Mouse (Mus musculus) hindbrain, embryonic 15.5 days (tissue): ENCODE results near the gene Sgtb. TPM values are rescaled to one million over a fixed set of nuclear protein-coding genes. Genes with fewer than 3 reads are reported as not detected.
A peak's percentile ranks its signal among the peaks of the same experiment; 100 is the strongest.

Experiments
- ATAC-seq: fragments of 200-750 bp; cut with Nextera tagmentation; 2 replicates; pipeline ENCODE4 v1.8.0; 2017; ENCODE audit warnings: low read depth, moderate number of reproducible peaks, moderate TSS enrichment; ENCODE audit not compliant: low FRiP score
- H3K27ac ChIP-seq: fragments of 300-500 bp; sonication (generic); replicated peaks from 2 replicates; pipeline ENCODE4 v1.5.1; 2015; ENCODE audit warnings: mild to moderate bottlenecking, inconsistent platforms
- H3K27me3 ChIP-seq: fragments of 300-500 bp; sonication (generic); 2 replicates; pipeline ENCODE4 v1.6.1; 2015; ENCODE audit warnings: control low read depth, inconsistent platforms
- H3K36me3 ChIP-seq: fragments of 300-500 bp; sonication (generic); 2 replicates; pipeline ENCODE4 v1.6.1; 2015; ENCODE audit warnings: control low read depth, inconsistent platforms
- H3K4me1 ChIP-seq: fragments of 300-500 bp; sonication (generic); replicated peaks from 2 replicates; pipeline ENCODE4 v1.6.1; 2015; ENCODE audit warnings: control low read depth, inconsistent platforms
- H3K4me2 ChIP-seq: fragments of 300-500 bp; sonication (generic); 2 replicates; pipeline ENCODE4 v1.6.1; 2015; ENCODE audit warnings: moderate library complexity, mild to moderate bottlenecking, inconsistent platforms
- H3K4me3 ChIP-seq: fragments of 300-500 bp; sonication (generic); 2 replicates; pipeline ENCODE4 v1.5.1; 2015; ENCODE audit warnings: mild to moderate bottlenecking, inconsistent platforms
- H3K9ac ChIP-seq: fragments of 300-500 bp; sonication (generic); 2 replicates; pipeline ENCODE4 v1.6.1; 2015; ENCODE audit warnings: inconsistent platforms
- H3K9me3 ChIP-seq: fragments of 300-500 bp; sonication (generic); 2 replicates; pipeline ENCODE4 v1.6.1; 2016; ENCODE audit warnings: control low read depth, inconsistent platforms
- WGBS: fragments of 180-500 bp; shearing (Covaris S2); methylation state at CpG from one replicate; pipeline ENCODE4 v1.1.7; 2015; 5-methylcytosine and 5-hydroxymethylcytosine counted together
- polyA plus RNA-seq: library from polyadenylated mRNA; unstranded; fragments of >200 nt; fragmentation: Nextera tagmentation; extraction: Ambion mirVana; gene quantifications from 2 replicates; pipeline ENCODE4 v1.2.1, GENCODE M21; 2015

Sgtb gene
- polyA plus RNA-seq, 1 experiment from 2014 or later = 32.7 TPM

DNA sequence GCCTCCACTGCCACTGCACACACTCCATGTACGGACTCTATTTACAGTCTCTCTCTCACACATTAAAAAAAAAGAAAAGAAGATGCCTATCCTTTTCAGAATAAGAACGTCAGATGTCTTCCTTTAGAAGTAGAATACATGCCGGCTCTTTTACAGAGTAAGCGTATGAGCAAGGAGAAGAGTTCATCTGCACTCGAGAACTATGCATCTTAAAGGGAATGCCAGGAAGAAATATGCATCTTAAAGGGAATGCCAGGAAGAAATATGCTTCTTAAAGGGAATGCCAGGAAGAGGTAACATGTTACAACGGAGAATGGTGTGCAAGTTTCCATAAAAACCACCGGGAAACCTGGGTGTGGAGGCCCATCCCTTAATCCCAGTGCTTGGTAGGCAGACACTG, 45.6 kb downstream of the Sgtb start:
- Histone ChIP-seq H3K27me3 (no peaks in the 10 kb centered on the region), H3K4me3 (no peak overlapping the region), H3K27ac (no peak overlapping the region), H3K4me1 (no peaks in the 10 kb centered on the region), H3K9ac (no peak overlapping the region), H3K9me3 (no peaks in the 10 kb centered on the region), H3K36me3 (peaks cover 27% of the 10 kb centered on the region), H3K4me2 (no peak overlapping the region)
- no peak for ATAC-seq
- WGBS = 89% methylated on average over 7 of the region's 7 CpGs

DNA sequence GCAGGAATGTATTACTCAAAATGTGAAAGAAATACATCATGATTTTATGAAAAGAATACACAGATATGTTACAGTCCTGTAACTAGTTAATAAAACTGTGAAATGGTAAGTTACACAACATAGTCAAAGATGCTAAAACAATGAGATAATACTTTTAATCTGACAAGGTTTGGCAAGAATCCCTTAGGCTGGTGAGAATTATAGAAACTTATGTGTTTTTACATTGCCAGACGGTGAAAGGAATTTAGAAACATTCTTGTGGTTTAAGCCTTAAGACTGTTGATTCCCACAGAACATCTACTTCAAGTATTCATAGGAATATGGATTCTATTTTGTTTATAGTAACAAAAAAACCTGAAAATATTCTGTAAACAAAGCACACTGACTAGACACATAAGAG, 46.1 kb downstream of the Sgtb start:
- Histone ChIP-seq H3K9me3 (no peaks in the 10 kb centered on the region), H3K4me2 (no peak overlapping the region), H3K36me3 (peaks cover 31% of the 10 kb centered on the region), H3K4me1 (no peaks in the 10 kb centered on the region), H3K4me3 (no peak overlapping the region), H3K27ac (no peak overlapping the region), H3K27me3 (no peaks in the 10 kb centered on the region), H3K9ac (no peak overlapping the region)
- 95% methylated on average over 1 of the region's 1 CpGs for WGBS
- no peak for ATAC-seq

DNA sequence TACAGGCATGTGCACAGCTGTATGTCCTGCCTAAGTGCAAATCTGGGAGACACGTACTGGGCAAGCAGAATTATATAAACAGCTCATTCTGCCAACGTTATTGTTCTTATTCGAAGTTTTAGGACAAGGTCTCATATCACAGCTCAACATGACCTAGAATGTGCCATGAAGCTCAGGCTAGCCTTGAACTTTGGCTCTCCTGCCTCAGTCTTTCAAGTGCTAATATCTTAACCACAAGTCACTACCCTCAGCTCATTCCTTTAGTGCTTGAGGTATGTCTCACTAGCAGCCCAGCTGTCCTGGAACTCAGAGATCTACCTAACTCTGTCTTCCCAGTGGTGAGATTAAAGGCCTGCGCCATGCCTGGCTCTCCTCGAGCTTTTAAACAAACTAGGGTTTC, 62.2 kb downstream of the Sgtb start:
- Histone ChIP-seq H3K4me1 (peaks cover 4% of the 10 kb centered on the region), H3K27ac (no peak overlapping the region), H3K36me3 (peaks cover 21% of the 10 kb centered on the region), H3K4me2 (no peak overlapping the region), H3K4me3 (no peak overlapping the region), H3K9ac (no peak overlapping the region), H3K9me3 (no peaks in the 10 kb centered on the region), H3K27me3 (no peaks in the 10 kb centered on the region)
- 98% methylated on average over 5 of the region's 5 CpGs for WGBS
- ATAC-seq = no peak

DNA sequence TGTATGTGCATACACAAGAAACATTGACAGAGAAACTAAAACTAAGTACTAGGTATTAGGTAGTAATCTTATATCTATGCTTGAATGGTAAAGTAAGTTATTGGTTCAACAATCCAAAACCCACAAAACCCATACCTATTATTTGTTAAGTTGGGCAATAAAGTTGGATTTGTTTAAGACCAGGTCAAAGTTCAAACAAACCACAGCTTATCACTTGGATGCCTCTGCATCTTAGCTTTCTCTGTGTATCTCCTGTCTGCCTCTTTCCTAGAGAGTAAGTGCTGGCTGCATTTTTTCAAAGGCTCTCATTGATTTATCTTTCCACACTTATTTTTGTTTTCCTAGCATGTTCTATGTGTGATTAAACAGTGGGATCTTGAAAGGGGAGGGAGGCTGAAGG, 63.0 kb downstream of the Sgtb start:
- no peak overlapping the region for H3K4me2 ChIP-seq
- peaks cover 21% of the 10 kb centered on the region for H3K36me3 ChIP-seq
- ATAC-seq = no peak
- H3K9me3 ChIP-seq = no peaks in the 10 kb centered on the region
- H3K4me1 ChIP-seq = peaks cover 10% of the 10 kb centered on the region
- no peak overlapping the region for H3K27ac ChIP-seq
- no peaks in the 10 kb centered on the region for H3K27me3 ChIP-seq
- no peak overlapping the region for H3K4me3 ChIP-seq
- no peak overlapping the region for H3K9ac ChIP-seq

DNA sequence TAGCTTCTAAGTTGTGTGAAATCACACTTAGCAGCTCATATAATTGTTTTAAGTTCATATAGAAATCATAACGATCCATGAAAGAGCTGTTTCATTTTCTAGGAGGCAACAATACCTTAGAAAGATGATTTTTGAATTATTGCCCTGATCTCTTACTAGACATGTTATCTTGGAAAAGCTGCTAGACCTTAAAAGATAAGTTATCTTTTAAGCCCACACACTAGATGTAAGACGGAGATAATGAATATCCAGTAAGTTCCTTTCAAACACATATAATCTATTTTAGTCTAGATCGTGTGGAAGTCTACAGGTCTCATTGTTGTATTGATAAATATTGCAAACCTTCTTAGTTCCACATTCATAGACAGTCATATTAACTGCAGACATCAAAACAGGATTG, 67.3 kb downstream of the Sgtb start:
- H3K36me3 ChIP-seq = peaks cover 7% of the 10 kb centered on the region; the same call in 1 of the 2 replicates
- no peaks in the 10 kb centered on the region for H3K27me3 ChIP-seq
- H3K4me3 ChIP-seq = peak overlapping the region; percentile 22
- WGBS = 81% methylated on average over 3 of the region's 3 CpGs
- no peak overlapping the region for H3K27ac ChIP-seq
- H3K9ac ChIP-seq = peak overlapping the region; percentile 18; the same call in 1 of the 2 replicates
- H3K4me1 ChIP-seq = peaks cover 17% of the 10 kb centered on the region
- H3K4me2 ChIP-seq = peak overlapping the region; percentile 83
- no peaks in the 10 kb centered on the region for H3K9me3 ChIP-seq
- no peak for ATAC-seq

DNA sequence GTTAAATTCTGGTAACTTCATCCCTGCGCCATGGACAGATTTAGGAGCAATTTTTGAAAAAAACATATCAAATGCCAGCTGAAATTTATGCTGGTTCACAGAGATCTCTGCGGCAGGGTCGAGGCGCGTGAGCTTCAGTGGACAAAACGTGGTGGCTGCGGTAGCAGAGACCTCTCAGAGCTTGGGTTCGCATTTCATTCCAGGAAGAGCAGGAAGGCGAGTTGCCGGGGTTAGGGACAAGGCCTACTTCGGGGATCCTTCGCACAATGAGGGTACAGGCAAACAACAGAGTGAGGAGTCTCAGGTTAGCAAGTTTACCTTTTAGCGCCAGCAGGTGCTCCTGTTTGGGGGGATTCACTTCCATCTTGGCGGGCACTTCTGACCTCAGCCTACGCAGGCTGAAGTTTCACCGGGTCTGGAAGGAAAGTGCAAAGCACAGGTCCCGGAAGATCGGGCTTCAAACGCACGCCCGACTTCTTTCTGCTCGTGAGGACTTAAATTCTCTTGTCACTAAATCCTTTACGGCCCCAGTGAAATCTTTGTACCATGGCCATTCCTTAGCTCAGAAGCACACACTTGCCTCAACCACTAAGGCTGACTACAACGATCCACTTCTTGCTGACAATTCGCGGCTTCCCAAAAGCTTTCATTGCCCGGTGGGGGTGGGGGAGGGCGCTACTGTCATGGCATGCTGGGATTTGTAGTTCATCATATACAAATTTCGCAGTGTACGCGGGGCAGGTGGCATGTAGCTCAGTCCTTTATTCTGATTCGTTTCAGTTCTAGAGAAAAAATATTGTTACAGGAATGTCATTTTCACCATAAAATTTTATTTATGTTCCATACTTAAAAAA, 68.5 kb downstream of the Sgtb start, which contains the start of gene Trappc13:
TSS of gene Trappc13 (minus strand) at position 674 of the 854 bp plus-strand sequence.
- peak within 1 kb of the TSS; percentile 75 for H3K9ac ChIP-seq
- peak within 1 kb of the TSS; percentile 86 for H3K27ac ChIP-seq
- H3K4me1 ChIP-seq = peaks cover 17% of the 10 kb centered on the region
- peak within 1 kb of the TSS; percentile 83 for H3K4me2 ChIP-seq
- H3K4me3 ChIP-seq = peak within 1 kb of the TSS; percentile 94
- peaks cover 11% of the 10 kb centered on the region for H3K36me3 ChIP-seq
- H3K27me3 ChIP-seq = no peaks in the 10 kb centered on the region
- ATAC-seq = peak; percentile 94
- H3K9me3 ChIP-seq = no peaks in the 10 kb centered on the region
- WGBS = under 1% methylated on average over 32 of the region's 32 CpGs

DNA sequence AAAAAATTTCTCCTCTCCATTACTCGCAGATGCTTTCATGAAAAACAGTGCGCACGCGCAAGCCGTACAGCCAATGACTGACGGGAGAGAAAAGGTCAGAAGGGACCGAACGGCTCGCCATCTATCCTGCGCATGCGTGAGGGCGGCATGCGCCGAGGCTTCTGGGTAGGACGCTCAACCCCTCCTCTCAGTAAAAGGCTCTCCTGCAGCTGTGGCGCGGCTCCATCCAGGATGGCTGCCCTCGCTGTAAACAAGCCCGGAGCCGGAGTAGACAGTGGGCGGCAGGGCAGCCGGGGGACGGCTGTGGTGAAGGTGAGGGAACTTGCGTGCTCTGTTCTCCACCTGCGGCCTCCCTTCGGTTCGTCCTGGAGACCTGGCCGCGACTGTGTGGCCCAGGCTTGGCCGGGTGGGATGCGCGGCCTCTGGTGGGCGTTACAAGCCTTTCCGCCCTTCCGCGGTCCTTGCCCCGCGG, 69.1 kb downstream of the Sgtb start, which contains the start of gene Trim23:
TSS of gene Trim23 (plus strand) at position 148 of the 472 bp plus-strand sequence.
- peak within 1 kb of the TSS; percentile 75 for H3K9ac ChIP-seq
- no peaks in the 10 kb centered on the region for H3K9me3 ChIP-seq
- H3K27ac ChIP-seq = peak within 1 kb of the TSS; percentile 86
- H3K4me2 ChIP-seq = peak within 1 kb of the TSS; percentile 83
- peak; percentile 99 for ATAC-seq
- no peaks in the 10 kb centered on the region for H3K27me3 ChIP-seq
- H3K36me3 ChIP-seq = peaks cover 13% of the 10 kb centered on the region
- H3K4me3 ChIP-seq = peak within 1 kb of the TSS; percentile 94
- under 1% methylated on average over 38 of the region's 38 CpGs for whole genome bisulfite sequencing
- peaks cover 17% of the 10 kb centered on the region for H3K4me1 ChIP-seq

DNA sequence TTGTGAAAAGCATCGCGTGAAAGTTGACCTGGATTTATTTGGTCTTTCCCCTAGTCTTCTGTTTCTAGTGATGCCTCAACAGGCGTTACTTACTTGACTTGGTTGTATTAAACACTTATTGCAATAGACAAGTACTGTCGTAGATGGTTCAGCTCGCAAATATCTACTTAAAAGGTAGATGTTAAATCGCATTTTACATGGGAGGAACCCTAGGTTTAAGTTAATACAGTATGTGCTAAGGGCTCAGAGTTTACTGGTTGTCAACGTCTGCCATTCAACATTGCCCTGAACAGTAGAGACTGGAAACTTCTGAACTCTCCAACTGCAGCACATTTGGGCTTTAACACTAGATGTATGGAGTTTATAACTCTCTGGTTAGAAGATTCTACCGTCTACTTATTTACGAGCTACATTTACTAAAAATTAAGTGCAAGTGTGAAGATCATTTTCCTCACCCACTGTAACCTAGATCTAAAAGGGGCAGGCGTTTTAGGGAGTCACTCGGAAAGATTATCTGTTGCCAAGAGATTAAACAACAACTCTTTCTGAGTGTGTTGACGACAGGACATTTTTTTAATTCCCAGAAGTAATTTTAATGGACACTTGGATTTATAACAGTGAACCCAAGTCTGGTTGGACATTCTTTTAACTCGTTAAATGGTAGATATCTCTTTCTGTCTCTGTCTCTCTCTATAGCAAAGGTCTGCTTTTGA, 69.8 kb downstream of the Sgtb start:
- H3K27me3 ChIP-seq = no peaks in the 10 kb centered on the region
- WGBS = 25% methylated on average over 13 of the region's 13 CpGs
- peak overlapping the region; percentile 63 for H3K4me2 ChIP-seq
- peak overlapping the region; percentile 94 for H3K4me3 ChIP-seq
- peaks cover 17% of the 10 kb centered on the region for H3K4me1 ChIP-seq
- peaks cover 16% of the 10 kb centered on the region for H3K36me3 ChIP-seq
- no peaks in the 10 kb centered on the region for H3K9me3 ChIP-seq
- H3K9ac ChIP-seq = peak overlapping the region; percentile 75
- ATAC-seq = no peak
- H3K27ac ChIP-seq = peak overlapping the region; percentile 86

DNA sequence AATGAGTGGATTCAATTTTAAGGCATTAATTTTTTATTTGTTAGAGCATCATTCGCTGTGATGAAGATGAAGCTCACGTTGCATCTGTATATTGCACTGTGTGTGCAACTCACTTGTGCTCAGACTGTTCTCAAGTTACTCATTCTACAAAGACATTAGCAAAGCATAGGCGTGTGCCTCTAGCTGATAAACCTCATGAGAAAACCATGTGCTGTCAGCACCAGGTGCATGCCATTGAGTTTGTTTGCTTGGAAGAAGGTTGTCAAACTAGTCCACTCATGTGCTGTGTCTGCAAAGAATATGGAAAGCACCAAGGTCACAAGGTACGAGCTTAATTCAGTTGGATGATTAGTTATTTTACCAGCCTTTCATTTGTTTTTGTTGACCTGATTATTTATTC, 77.8 kb downstream of the Sgtb start:
- H3K36me3 ChIP-seq = peaks cover 46% of the 10 kb centered on the region
- ATAC-seq = no peak
- H3K9me3 ChIP-seq = no peaks in the 10 kb centered on the region
- H3K9ac ChIP-seq = no peak overlapping the region
- WGBS = 95% methylated on average over 4 of the region's 4 CpGs
- no peak overlapping the region for H3K4me2 ChIP-seq
- no peak overlapping the region for H3K4me3 ChIP-seq
- no peak overlapping the region for H3K27ac ChIP-seq
- no peaks in the 10 kb centered on the region for H3K4me1 ChIP-seq
- no peaks in the 10 kb centered on the region for H3K27me3 ChIP-seq

Other genes starting within 250 kb of the Sgtb start
- 7.1 and 7.8 TPM in 2 replicates for gene Erbin, start 189.2 kb upstream of the Sgtb start, polyA plus RNA-seq
- gene Nln, start 127 bp upstream of the Sgtb start, polyA plus RNA-seq = 57.3 and 64.6 TPM in 2 replicates
- gene Trappc13, start 68.7 kb downstream of the Sgtb start, polyA plus RNA-seq = 56.2 and 62.0 TPM in 2 replicates
- 33.0 and 33.2 TPM in 2 replicates for gene Trim23, start 69.1 kb downstream of the Sgtb start, polyA plus RNA-seq
- gene Cenpk, start 118.9 kb downstream of the Sgtb start, polyA plus RNA-seq = 16.2 and 17.7 TPM in 2 replicates
- 6.2 and 7.7 TPM in 2 replicates for gene Ppwd1, start 119.1 kb downstream of the Sgtb start, polyA plus RNA-seq
- gene Adamts6, start 178.1 kb downstream of the Sgtb start, polyA plus RNA-seq = 1.2 and 1.8 TPM in 2 replicates